Mouse (Mus musculus) intestine, postnatal 0 days (tissue): ENCODE results near the gene Xbp1. TPM values are rescaled to one million over a fixed set of nuclear protein-coding genes. Genes with fewer than 3 reads are reported as not detected.

Experiments used
- ATAC-seq: fragments of 200-750 bp; cut with Nextera tagmentation; 2 replicates; pipeline ENCODE4 v1.8.0; 2017; ENCODE audit warnings: mild to moderate bottlenecking, moderate TSS enrichment, moderate library complexity
- H3K27ac ChIP-seq: fragments of 300-500 bp; sonication (generic); 2 replicates; pipeline ENCODE4 v1.5.1; 2014; ENCODE audit warnings: mild to moderate bottlenecking, low read depth, low read length, moderate library complexity
- H3K27me3 ChIP-seq: fragments of 300-500 bp; sonication (generic); replicated peaks from 2 replicates; pipeline ENCODE4 v1.6.1; 2014; ENCODE audit warnings: low read length, mixed read lengths; ENCODE audit not compliant: control insufficient read depth, insufficient read depth
- H3K36me3 ChIP-seq: fragments of 300-500 bp; sonication (generic); 2 replicates; pipeline ENCODE4 v1.6.1; 2014; ENCODE audit warnings: mild to moderate bottlenecking, moderate library complexity; ENCODE audit not compliant: control insufficient read depth, insufficient read depth
- H3K4me1 ChIP-seq: fragments of 300-500 bp; sonication (generic); replicated peaks from 2 replicates; pipeline ENCODE4 v1.6.1; 2014; ENCODE audit warnings: antibody characterized with exemption, low read length, mixed read lengths; ENCODE audit not compliant: control insufficient read depth, insufficient read depth
- H3K4me2 ChIP-seq: fragments of 300-500 bp; sonication (generic); replicated peaks from 2 replicates; pipeline ENCODE4 v1.6.1; 2014; ENCODE audit warnings: low read depth, mild to moderate bottlenecking, moderate library complexity
- H3K4me3 ChIP-seq: fragments of 300-500 bp; sonication (generic); 2 replicates; pipeline ENCODE4 v1.5.1; 2014; ENCODE audit warnings: low read depth, low read length
- H3K9ac ChIP-seq: fragments of 300-500 bp; sonication (generic); 2 replicates; pipeline ENCODE4 v1.6.1; 2014; ENCODE audit warnings: mild to moderate bottlenecking, low read depth, low read length
- H3K9me3 ChIP-seq: fragments of 300-500 bp; sonication (generic); 2 replicates; pipeline ENCODE4 v1.6.1; 2016; ENCODE audit warnings: mixed run types; ENCODE audit not compliant: control insufficient read depth
- CTCF ChIP-seq: sonication (generic); IDR thresholded peaks from 2 replicates; pipeline ENCODE4 v1.5.1; 2016; ENCODE audit warnings: low read depth, mild to moderate bottlenecking, control low read depth, antibody characterized with exemption, moderate library complexity
- WGBS: fragments of 180-500 bp; shearing (Covaris S2); extraction: QIAGEN DNeasy Blood & Tissue Kit; methylation state at CpG from one replicate; pipeline ENCODE4 v1.1.7; 2014; 5-methylcytosine and 5-hydroxymethylcytosine counted together
- polyA plus RNA-seq: library from polyadenylated mRNA; unstranded; fragments of >200 nt; fragmentation: Nextera tagmentation; extraction: Ambion mirVana; gene quantifications from 2 replicates; pipeline ENCODE4 v1.2.1, GENCODE M21; 2015

Gene Xbp1
- polyA plus RNA-seq, 1 experiment from 2014 or later: 150 TPM

DNA sequence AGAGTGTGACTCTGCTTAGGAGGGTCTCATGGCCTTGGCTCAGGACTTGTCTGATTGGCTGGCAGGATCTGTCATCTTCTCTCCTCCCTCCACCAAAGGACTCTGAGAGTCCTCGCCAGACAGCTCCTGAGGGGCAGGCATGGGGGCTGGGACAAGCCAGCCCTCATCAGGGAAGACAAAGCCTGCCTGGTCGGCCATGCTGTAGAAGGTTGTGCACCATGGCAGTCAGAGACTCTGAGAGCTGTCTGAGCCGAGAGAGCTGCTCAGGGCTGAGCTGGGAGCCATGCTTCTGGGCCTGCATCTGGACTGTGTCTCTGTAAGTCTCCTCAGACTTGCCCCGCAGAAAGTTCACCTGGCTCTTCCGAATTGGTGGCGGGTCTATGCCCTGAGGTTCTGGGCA is 43.4 kb downstream of the Xbp1 start:
- no peak for TF ChIP-seq CTCF
- H3K9ac ChIP-seq: no peak overlapping the region
- 73% methylated on average over 6 of the region's 6 CpGs for WGBS

DNA sequence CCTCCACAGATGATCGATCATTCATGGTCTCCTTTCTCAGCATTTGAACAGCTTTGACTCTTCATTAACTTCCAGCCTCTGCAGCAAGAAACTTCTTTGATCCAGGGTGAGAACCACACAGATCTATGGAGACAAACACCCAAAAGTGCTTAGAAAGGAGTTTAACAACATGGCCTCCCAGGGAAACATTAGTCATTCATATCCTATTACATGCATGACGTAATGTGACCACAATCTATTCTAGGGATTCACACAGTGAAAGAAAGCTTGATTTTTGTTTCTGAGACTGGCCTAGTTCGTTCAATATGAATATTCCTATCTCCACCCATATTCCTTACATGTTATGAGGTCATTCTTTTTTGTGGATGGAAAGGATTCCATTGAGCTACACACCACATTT is 45.1 kb downstream of the Xbp1 start:
- WGBS: 91% methylated on average over 3 of the region's 3 CpGs
- no peak overlapping the region for H3K4me2 ChIP-seq
- H3K27ac ChIP-seq: no peak overlapping the region
- no peaks in the 10 kb centered on the region for H3K27me3 ChIP-seq
- no peak overlapping the region for H3K4me3 ChIP-seq
- H3K9ac ChIP-seq: no peak overlapping the region
- no peak for TF ChIP-seq CTCF
- no peaks in the 10 kb centered on the region for H3K9me3 ChIP-seq
- H3K36me3 ChIP-seq: no peaks in the 10 kb centered on the region
- no peak for ATAC-seq
- H3K4me1 ChIP-seq: no peaks in the 10 kb centered on the region

More for the DNA sequence above, 43.4 kb downstream of the Xbp1 start:
- H3K36me3 ChIP-seq: no peaks in the 10 kb centered on the region
- no peak for ATAC-seq
- no peak overlapping the region for H3K4me3 ChIP-seq
- H3K27ac ChIP-seq: no peak overlapping the region
- no peaks in the 10 kb centered on the region for H3K27me3 ChIP-seq
- no peaks in the 10 kb centered on the region for H3K4me1 ChIP-seq
- no peak overlapping the region for H3K4me2 ChIP-seq
- no peaks in the 10 kb centered on the region for H3K9me3 ChIP-seq

DNA sequence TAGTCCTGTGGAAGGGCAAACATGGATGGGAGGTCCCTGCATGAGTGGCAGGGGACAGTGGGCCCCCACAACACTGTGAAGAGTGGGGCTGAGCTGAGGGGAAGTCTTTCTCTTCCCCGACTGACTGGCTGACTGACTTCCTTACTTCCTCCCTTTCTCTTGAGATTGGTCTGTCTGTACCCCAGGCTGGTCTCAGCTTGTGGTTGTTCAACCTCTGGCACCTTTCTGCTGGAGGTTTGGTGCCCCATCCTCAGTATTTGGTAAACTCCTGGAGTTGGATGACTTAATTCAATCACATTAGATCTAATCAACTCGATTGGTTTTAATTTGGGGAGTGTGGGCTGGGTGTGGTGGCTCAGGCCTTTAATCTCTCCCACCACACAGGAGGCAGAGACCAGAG is 46.0 kb downstream of the Xbp1 start:
- H3K9ac ChIP-seq: no peak overlapping the region
- no peak for ATAC-seq
- H3K4me2 ChIP-seq: no peak overlapping the region
- no peaks in the 10 kb centered on the region for H3K27me3 ChIP-seq
- no peak overlapping the region for H3K4me3 ChIP-seq
- no peaks in the 10 kb centered on the region for H3K9me3 ChIP-seq
- no peaks in the 10 kb centered on the region for H3K36me3 ChIP-seq
- H3K4me1 ChIP-seq: no peaks in the 10 kb centered on the region
- no peak for TF ChIP-seq CTCF
- 60% methylated on average over 2 of the region's 2 CpGs for WGBS
- no peak overlapping the region for H3K27ac ChIP-seq

DNA sequence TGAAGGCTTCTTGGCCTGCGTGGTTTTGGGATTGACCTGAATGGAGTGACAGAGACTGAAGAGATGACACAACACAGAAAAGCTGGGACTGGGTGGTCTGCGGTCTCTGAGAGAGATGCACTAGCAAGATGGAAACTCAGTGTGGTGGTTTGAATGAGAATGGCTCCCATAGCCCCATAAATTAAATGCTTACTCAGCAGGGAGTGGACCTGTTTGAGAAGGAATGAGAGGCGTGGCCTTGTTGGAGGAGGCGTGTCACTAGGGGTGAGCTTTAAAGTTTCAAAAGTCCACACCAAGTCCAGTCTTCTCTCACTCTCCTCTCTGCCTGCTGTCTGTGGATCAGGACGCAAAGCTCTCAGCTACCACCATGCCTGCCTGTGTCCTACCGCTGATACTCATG is 47.2 kb downstream of the Xbp1 start:
- H3K4me2 ChIP-seq: no peak overlapping the region
- no peaks in the 10 kb centered on the region for H3K36me3 ChIP-seq
- H3K4me3 ChIP-seq: no peak overlapping the region
- H3K27ac ChIP-seq: no peak overlapping the region
- 98% methylated on average over 6 of the region's 6 CpGs for WGBS
- no peak for ATAC-seq
- no peaks in the 10 kb centered on the region for H3K4me1 ChIP-seq
- TF ChIP-seq CTCF: no peak
- no peaks in the 10 kb centered on the region for H3K27me3 ChIP-seq
- H3K9me3 ChIP-seq: no peaks in the 10 kb centered on the region
- H3K9ac ChIP-seq: no peak overlapping the region

DNA sequence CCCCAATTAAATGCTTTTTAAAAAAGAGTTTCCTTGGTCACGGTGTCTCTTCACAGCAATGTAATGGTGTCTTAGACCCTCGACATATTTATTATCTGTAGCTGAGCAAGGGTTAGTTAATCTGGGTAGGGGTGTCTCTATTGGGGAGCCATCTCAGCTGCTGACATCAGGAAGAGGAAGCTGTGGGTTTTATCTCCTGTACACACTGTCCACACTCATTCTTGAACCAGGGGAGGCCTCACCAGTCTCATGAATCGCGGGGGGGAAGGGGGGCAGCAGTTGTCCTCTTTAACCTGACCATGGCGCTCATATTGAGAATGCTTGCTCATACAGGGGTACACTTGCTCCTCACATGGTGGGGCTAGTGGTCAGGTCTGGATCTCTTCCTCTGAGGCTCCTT is 47.6 kb downstream of the Xbp1 start:
- no peak overlapping the region for H3K4me2 ChIP-seq
- 92% methylated on average over 5 of the region's 5 CpGs for WGBS
- H3K27me3 ChIP-seq: no peaks in the 10 kb centered on the region
- no peaks in the 10 kb centered on the region for H3K4me1 ChIP-seq
- no peak overlapping the region for H3K4me3 ChIP-seq
- TF ChIP-seq CTCF: no peak
- H3K9me3 ChIP-seq: no peaks in the 10 kb centered on the region
- H3K36me3 ChIP-seq: no peaks in the 10 kb centered on the region
- no peak for ATAC-seq
- H3K9ac ChIP-seq: no peak overlapping the region
- H3K27ac ChIP-seq: no peak overlapping the region

DNA sequence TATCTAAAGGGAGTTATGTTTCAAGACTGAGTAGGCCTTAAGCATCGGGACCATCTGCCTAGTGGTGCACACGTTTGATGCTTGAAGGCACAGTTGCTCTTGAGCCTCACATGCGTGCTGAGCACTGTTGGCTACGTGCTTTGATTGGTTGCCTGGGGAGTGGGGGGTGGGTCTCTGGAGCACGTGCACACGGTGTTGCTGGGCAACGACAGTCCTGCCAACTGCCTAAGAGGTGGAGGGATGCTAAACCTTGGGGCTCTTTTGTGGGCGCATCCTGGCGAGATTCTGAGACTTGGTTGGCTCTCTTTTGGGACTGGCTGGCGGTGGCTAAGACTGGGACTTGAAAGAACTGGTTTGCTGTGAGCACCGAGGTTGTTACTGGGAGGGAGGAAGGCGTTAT is 49.0 kb downstream of the Xbp1 start, which contains the start of gene Ankrd36:
Gene Ankrd36, plus strand, starts transcription at position 211 of the 400 bp plus-strand sequence.
- no peak within 1 kb of the TSS for H3K4me3 ChIP-seq
- H3K4me1 ChIP-seq: no peaks in the 10 kb centered on the region
- 86% methylated on average over 12 of the region's 12 CpGs for whole genome bisulfite sequencing
- no peaks in the 10 kb centered on the region for H3K27me3 ChIP-seq
- no peaks in the 10 kb centered on the region for H3K9me3 ChIP-seq
- TF ChIP-seq CTCF: no peak
- H3K27ac ChIP-seq: no peak within 1 kb of the TSS
- ATAC-seq: no peak
- no peak within 1 kb of the TSS for H3K4me2 ChIP-seq
- H3K36me3 ChIP-seq: no peaks in the 10 kb centered on the region
- no peak within 1 kb of the TSS for H3K9ac ChIP-seq

DNA sequence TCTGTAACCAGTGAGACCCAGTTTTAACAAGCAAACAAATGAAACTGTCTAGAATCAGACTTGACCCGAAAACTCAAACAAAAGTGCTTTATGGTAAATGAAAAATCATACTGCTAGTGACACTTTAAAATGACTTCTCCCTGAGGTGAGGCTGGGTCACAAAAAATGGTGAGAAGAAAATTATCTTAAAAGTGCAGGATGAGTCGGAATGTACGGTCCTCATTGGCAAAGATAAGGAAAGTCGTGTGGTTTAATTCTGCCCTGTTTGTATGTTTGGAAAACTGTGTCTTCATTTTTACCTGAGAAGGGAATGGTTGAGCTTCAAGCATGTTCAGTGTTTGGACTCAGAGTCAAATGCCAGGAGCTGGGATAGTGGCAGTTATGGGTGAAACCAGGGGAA is 51.4 kb downstream of the Xbp1 start:
- Histone ChIP-seq H3K9me3 (no peaks in the 10 kb centered on the region), H3K4me2 (no peak overlapping the region), H3K4me3 (no peak overlapping the region), H3K27ac (no peak overlapping the region), H3K36me3 (no peaks in the 10 kb centered on the region), H3K9ac (no peak overlapping the region), H3K27me3 (no peaks in the 10 kb centered on the region), H3K4me1 (no peaks in the 10 kb centered on the region)
- WGBS: 87% methylated on average over 4 of the region's 4 CpGs
- no peak for TF ChIP-seq CTCF
- no peak for ATAC-seq
